Mouse (Mus musculus): ENCODE results near the gene Mtx3.

DNA sequence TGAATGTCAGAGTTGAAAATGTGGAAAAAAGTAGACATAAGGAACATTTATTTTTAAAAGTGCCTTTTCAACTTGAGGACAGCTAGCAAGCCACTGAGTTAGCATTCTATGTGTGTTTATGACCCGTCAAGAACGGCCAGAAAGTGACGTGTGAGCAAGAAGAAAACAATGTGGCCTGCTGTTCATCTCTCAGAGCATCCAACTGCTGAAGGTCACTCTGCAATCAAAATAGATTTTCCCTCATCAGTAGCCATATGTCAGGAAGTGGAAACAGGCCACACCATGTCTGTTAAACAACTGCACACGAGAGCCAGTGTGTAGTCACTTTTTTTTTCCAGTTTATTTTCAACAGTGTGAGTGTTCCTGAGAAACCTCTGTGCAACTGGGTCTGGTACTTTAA lies 35.0 kb downstream of the Mtx3 start:
- no peak for TF ChIP-seq CTCF (conservative IDR thresholded peaks at IDR 0.05; ENCODE audit: insufficient read depth, insufficient read length, low read depth, low read length)
- no peak for TF ChIP-seq POLR2A (IDR thresholded peaks at IDR 0.05; ENCODE audit: low read depth, low read length)

Data from kidney, adult 2 months (tissue).